Comparison of ENCODE assay signal across 8 mouse cellular contexts in genomic region chr8:84968650-84969049, GRCm38 (mm10). TPM values are rescaled to one million over a fixed set of nuclear protein-coding genes. Genes with fewer than 3 reads are reported as not detected.
A peak's percentile ranks its signal among the peaks of the same experiment; 100 is the strongest.
DNase-seq lines count a peak whose midpoint lies in the region; ATAC-seq and TF ChIP-seq lines count a peak whose summit lies in the region.

No protein-coding gene starts in this region.

- ATAC-seq in lung, embryonic 14.5 days (ENCODE audit: insufficient read depth): no peak
- no peak for ATAC-seq in embryonic facial prominence, embryonic 14.5 days (ENCODE audit: low read depth)
- ATAC-seq in intestine, postnatal 0 days: no peak
- ATAC-seq in neural tube, embryonic 13.5 days (ENCODE audit: low read depth): no peak

- H3K9ac ChIP-seq in lung, embryonic 14.5 days: peak overlapping the region; percentile 94
- peak overlapping the region; percentile 86 for H3K9ac ChIP-seq in embryonic facial prominence, embryonic 14.5 days (ENCODE audit: low read depth, low read length)
- H3K9ac ChIP-seq in intestine, postnatal 0 days (ENCODE audit: low read depth, low read length): peak overlapping the region; percentile 81
- H3K9ac ChIP-seq in neural tube, embryonic 13.5 days: peak overlapping the region; percentile 99

- TF ChIP-seq CTCF in lung, embryonic 14.5 days (IDR thresholded peaks at IDR 0.05; ENCODE audit: low read depth): no peak
- no peak for TF ChIP-seq CTCF in intestine, postnatal 0 days (IDR thresholded peaks at IDR 0.05; ENCODE audit: low read depth)

- H3K4me2 ChIP-seq in lung, embryonic 14.5 days: peak overlapping the region; percentile 95
- peak overlapping the region; percentile 94 for H3K4me2 ChIP-seq in embryonic facial prominence, embryonic 14.5 days (ENCODE audit: low read depth, low read length)
- peak overlapping the region; percentile 74 for H3K4me2 ChIP-seq in intestine, postnatal 0 days (replicated peaks; ENCODE audit: low read depth)
- peak overlapping the region; percentile 98 for H3K4me2 ChIP-seq in neural tube, embryonic 13.5 days

- no peaks in the 10 kb centered on the region for H3K27me3 ChIP-seq in lung, embryonic 14.5 days (ENCODE audit: insufficient read depth, low read length)
- H3K27me3 ChIP-seq in embryonic facial prominence, embryonic 14.5 days (replicated peaks; ENCODE audit: control insufficient read depth, insufficient read depth, low read length): no peaks in the 10 kb centered on the region
- H3K27me3 ChIP-seq in intestine, postnatal 0 days (replicated peaks; ENCODE audit: control insufficient read depth, insufficient read depth, low read length): no peaks in the 10 kb centered on the region
- no peaks in the 10 kb centered on the region for H3K27me3 ChIP-seq in neural tube, embryonic 13.5 days

- intact Hi-C loops in left cerebral cortex, postnatal 14 days (cut with DNase I): no loop called here

- 15% methylated on average over 2 of the region's 2 CpGs for WGBS in lung, embryonic 14.5 days
- 18% methylated on average over 2 of the region's 2 CpGs for WGBS in embryonic facial prominence, embryonic 14.5 days
- 5% methylated on average over 2 of the region's 2 CpGs for whole genome bisulfite sequencing in intestine, postnatal 0 days
- 12% methylated on average over 2 of the region's 2 CpGs for WGBS in neural tube, embryonic 13.5 days

- peaks cover 35% of the 10 kb centered on the region for H3K36me3 ChIP-seq in lung, embryonic 14.5 days (ENCODE audit: insufficient read depth)
- peaks cover 29% of the 10 kb centered on the region for H3K36me3 ChIP-seq in embryonic facial prominence, embryonic 14.5 days (ENCODE audit: control insufficient read depth, insufficient read depth, low read length)
- peaks cover 27% of the 10 kb centered on the region for H3K36me3 ChIP-seq in intestine, postnatal 0 days (ENCODE audit: control insufficient read depth, insufficient read depth)
- peaks cover 28% of the 10 kb centered on the region for H3K36me3 ChIP-seq in neural tube, embryonic 13.5 days

- peak overlapping the region; percentile 67 for H3K4me3 ChIP-seq in lung, embryonic 14.5 days (ENCODE audit: low read depth, low read length)
- H3K4me3 ChIP-seq in embryonic facial prominence, embryonic 14.5 days (ENCODE audit: low read depth, low read length): peak overlapping the region; percentile 73
- H3K4me3 ChIP-seq in intestine, postnatal 0 days (ENCODE audit: low read depth, low read length): peak overlapping the region; percentile 64
- peak overlapping the region; percentile 87 for H3K4me3 ChIP-seq in neural tube, embryonic 13.5 days

- peaks cover 7% of the 10 kb centered on the region for H3K4me1 ChIP-seq in lung, embryonic 14.5 days (ENCODE audit: insufficient read depth)
- H3K4me1 ChIP-seq in embryonic facial prominence, embryonic 14.5 days (ENCODE audit: control insufficient read depth, insufficient read depth, low read length): peaks cover 23% of the 10 kb centered on the region
- peaks cover 6% of the 10 kb centered on the region; the same call in 1 of the 2 replicates for H3K4me1 ChIP-seq in intestine, postnatal 0 days (replicated peaks; ENCODE audit: control insufficient read depth, insufficient read depth, low read length)
- H3K4me1 ChIP-seq in neural tube, embryonic 13.5 days (replicated peaks): peaks cover 58% of the 10 kb centered on the region

- H3K9me3 ChIP-seq in lung, embryonic 14.5 days (ENCODE audit: low read depth, low read length): no peaks in the 10 kb centered on the region
- H3K9me3 ChIP-seq in embryonic facial prominence, embryonic 14.5 days (ENCODE audit: control insufficient read depth, low read length): no peaks in the 10 kb centered on the region
- H3K9me3 ChIP-seq in intestine, postnatal 0 days (ENCODE audit: control insufficient read depth): no peaks in the 10 kb centered on the region
- no peaks in the 10 kb centered on the region for H3K9me3 ChIP-seq in neural tube, embryonic 13.5 days

- DNase-seq in lung, embryonic 14.5 days: peak; percentile 27
- no peak for DNase-seq in lung, postnatal 10 days
- no peak for DNase-seq in embryonic facial prominence, embryonic 14.5 days (ENCODE audit: low spot score)
- no peak for DNase-seq in left cerebral cortex, postnatal 14 days (ENCODE audit: low spot score in 2 of 2)
- no peak for DNase-seq in B cell, adult 2 months
- DNase-seq in frontal cortex, postnatal 25 days (ENCODE audit: low spot score in 2 of 2): no peak

- peak overlapping the region; percentile 91 for H3K27ac ChIP-seq in lung, embryonic 14.5 days (ENCODE audit: low read depth)
- peak overlapping the region; percentile 78 for H3K27ac ChIP-seq in embryonic facial prominence, embryonic 14.5 days (replicated peaks; ENCODE audit: low read depth, low read length)
- peak overlapping the region; percentile 87 for H3K27ac ChIP-seq in intestine, postnatal 0 days (ENCODE audit: low read depth, low read length)
- peak overlapping the region; percentile 87 for H3K27ac ChIP-seq in neural tube, embryonic 13.5 days (replicated peaks)

RNA-seq across cellular contexts. Expression of gene Gm49661, which starts 0.6 kb away (rescaled TPM):
- not detected in 2 replicates for polyA plus RNA-seq in lung, embryonic 14.5 days (2014; fragmentation: Nextera tagmentation; extraction: Ambion mirVana)
- polyA plus RNA-seq in embryonic facial prominence, embryonic 14.5 days (2014; fragmentation: Nextera tagmentation; extraction: Ambion mirVana): not detected in 2 replicates
- 1.3 and 2.1 TPM in 2 replicates for polyA plus RNA-seq in intestine, postnatal 0 days (2015; fragmentation: Nextera tagmentation; extraction: Ambion mirVana)
- not detected in 2 replicates for polyA plus RNA-seq in neural tube, embryonic 13.5 days (2015; fragmentation: Nextera tagmentation; extraction: Ambion mirVana)
- not detected for total RNA-seq in left cerebral cortex, postnatal 14 days (2021)

RNA-seq across cellular contexts. Expression of gene Prdx2, which starts 0.7 kb away (rescaled TPM):
- 819 and 843 TPM in 2 replicates for polyA plus RNA-seq in lung, embryonic 14.5 days (2014; fragmentation: Nextera tagmentation; extraction: Ambion mirVana)
- 715 and 771 TPM in 2 replicates for polyA plus RNA-seq in embryonic facial prominence, embryonic 14.5 days (2014; fragmentation: Nextera tagmentation; extraction: Ambion mirVana)
- 313 and 319 TPM in 2 replicates for polyA plus RNA-seq in intestine, postnatal 0 days (2015; fragmentation: Nextera tagmentation; extraction: Ambion mirVana)
- 1,236 and 1,369 TPM in 2 replicates for polyA plus RNA-seq in neural tube, embryonic 13.5 days (2015; fragmentation: Nextera tagmentation; extraction: Ambion mirVana)
- total RNA-seq in left cerebral cortex, postnatal 14 days (2021): 100 to 1,000 TPM; 402 to 429 TPM

RNA-seq across cellular contexts. Expression of gene Rnaseh2a, which starts 0.9 kb away (rescaled TPM):
- polyA plus RNA-seq in lung, embryonic 14.5 days (2014; fragmentation: Nextera tagmentation; extraction: Ambion mirVana): 117 and 121 TPM in 2 replicates
- 73.7 and 88.9 TPM in 2 replicates for polyA plus RNA-seq in embryonic facial prominence, embryonic 14.5 days (2014; fragmentation: Nextera tagmentation; extraction: Ambion mirVana)
- polyA plus RNA-seq in intestine, postnatal 0 days (2015; fragmentation: Nextera tagmentation; extraction: Ambion mirVana): 53.2 and 57.6 TPM in 2 replicates
- polyA plus RNA-seq in neural tube, embryonic 13.5 days (2015; fragmentation: Nextera tagmentation; extraction: Ambion mirVana): 55.0 and 55.6 TPM in 2 replicates
- total RNA-seq in left cerebral cortex, postnatal 14 days (2021): 10 to 100 TPM; 38.1 to 52.0 TPM

RNA-seq across cellular contexts. Expression of gene Junb, which starts 9.9 kb away (rescaled TPM):
- polyA plus RNA-seq in lung, embryonic 14.5 days (2014; fragmentation: Nextera tagmentation; extraction: Ambion mirVana): 12.8 and 15.4 TPM in 2 replicates
- polyA plus RNA-seq in embryonic facial prominence, embryonic 14.5 days (2014; fragmentation: Nextera tagmentation; extraction: Ambion mirVana): 16.8 and 18.4 TPM in 2 replicates
- 42.8 and 47.6 TPM in 2 replicates for polyA plus RNA-seq in intestine, postnatal 0 days (2015; fragmentation: Nextera tagmentation; extraction: Ambion mirVana)
- 7.5 and 8.4 TPM in 2 replicates for polyA plus RNA-seq in neural tube, embryonic 13.5 days (2015; fragmentation: Nextera tagmentation; extraction: Ambion mirVana)
- 10 to 100 TPM; 51.5 to 65.4 TPM for total RNA-seq in left cerebral cortex, postnatal 14 days (2021)

RNA-seq across cellular contexts. Expression of gene Hook2, which starts 21.8 kb away (rescaled TPM):
- 15.2 and 18.0 TPM in 2 replicates for polyA plus RNA-seq in lung, embryonic 14.5 days (2014; fragmentation: Nextera tagmentation; extraction: Ambion mirVana)
- 13.1 and 15.3 TPM in 2 replicates for polyA plus RNA-seq in embryonic facial prominence, embryonic 14.5 days (2014; fragmentation: Nextera tagmentation; extraction: Ambion mirVana)
- polyA plus RNA-seq in intestine, postnatal 0 days (2015; fragmentation: Nextera tagmentation; extraction: Ambion mirVana): 68.6 and 75.4 TPM in 2 replicates
- 22.8 and 25.0 TPM in 2 replicates for polyA plus RNA-seq in neural tube, embryonic 13.5 days (2015; fragmentation: Nextera tagmentation; extraction: Ambion mirVana)
- total RNA-seq in left cerebral cortex, postnatal 14 days (2021): 1 to 10 TPM; 7.5 to 8.1 TPM
